ENCODE assay signal across 8 mouse cellular contexts in genomic region chr11:114165656-114166362, GRCm38 (mm10).
DNase-seq lines count a peak whose midpoint lies in the region; ATAC-seq lines count a peak whose summit lies in the region.

No protein-coding gene starts in this region.

- 14% methylated on average over 23 of the region's 23 CpGs for WGBS in heart, embryonic 16.5 days
- WGBS in forebrain, embryonic 14.5 days = 33% methylated on average over 23 of the region's 23 CpGs

- no peaks in the 10 kb centered on the region for H3K36me3 ChIP-seq in heart, embryonic 16.5 days (ENCODE audit: control insufficient read depth, insufficient read depth)
- H3K36me3 ChIP-seq in forebrain, embryonic 14.5 days (ENCODE audit: control insufficient read depth, insufficient read depth, low read length) = no peaks in the 10 kb centered on the region

- H3K4me2 ChIP-seq in heart, embryonic 16.5 days (ENCODE audit: low read depth, low read length) = peak overlapping the region; percentile 55
- peak overlapping the region; percentile 28 for H3K4me2 ChIP-seq in forebrain, embryonic 14.5 days (ENCODE audit: low read length)

- ATAC-seq in heart, embryonic 16.5 days (replicated peaks; ENCODE audit: extremely low read depth, insufficient read depth, low FRiP score) = peak; percentile 57
- ATAC-seq in forebrain, embryonic 14.5 days = no peak
- no peak for ATAC-seq in CD4-positive, CD25-positive, alpha-beta regulatory T cell, adult 4 months

- no peaks in the 10 kb centered on the region for H3K27me3 ChIP-seq in heart, embryonic 16.5 days (ENCODE audit: control insufficient read depth, insufficient read depth, low read length)
- H3K27me3 ChIP-seq in forebrain, embryonic 14.5 days (replicated peaks; ENCODE audit: control insufficient read depth, insufficient read depth, low read length) = no peaks in the 10 kb centered on the region

- DNase-seq in heart, adult 11 months = no peak
- peak; percentile 42 for DNase-seq in R1 (ENCODE audit: low read depth, low spot score)
- no peak for DNase-seq in forebrain, embryonic 14.5 days (ENCODE audit: low spot score)
- peak; percentile 79 for DNase-seq in mesoderm, embryonic 11.5 days (ENCODE audit: low read depth, low spot score)
- DNase-seq in right cerebral cortex, postnatal 36 days (ENCODE audit: low spot score in 2 of 2) = no peak
- DNase-seq in cerebellum, adult 8-10 months = no peak

- H3K27ac ChIP-seq in heart, embryonic 16.5 days (ENCODE audit: low read length) = no peak overlapping the region
- H3K27ac ChIP-seq in forebrain, embryonic 14.5 days (ENCODE audit: low read depth, low read length) = no peak overlapping the region

- 0 out of 2 replicates have a peak overlapping the region, but pooled peaks have one; percentile 38 for H3K9ac ChIP-seq in heart, embryonic 16.5 days (ENCODE audit: low read length)
- H3K9ac ChIP-seq in forebrain, embryonic 14.5 days (ENCODE audit: low read length) = peak overlapping the region; percentile 46

- H3K9me3 ChIP-seq in heart, embryonic 16.5 days (replicated peaks; ENCODE audit: control insufficient read depth, low read length) = no peaks in the 10 kb centered on the region
- no peaks in the 10 kb centered on the region for H3K9me3 ChIP-seq in forebrain, embryonic 14.5 days (replicated peaks; ENCODE audit: control insufficient read depth, low read length)

- 0 out of 2 replicates have a peak overlapping the region, but pooled peaks have one; percentile 22 for H3K4me3 ChIP-seq in heart, embryonic 16.5 days (ENCODE audit: low read length)
- no peak overlapping the region for H3K4me3 ChIP-seq in forebrain, embryonic 14.5 days (ENCODE audit: low read depth, low read length)

- 0 out of 2 replicates have a peak, but pooled peaks cover 2% of the 10 kb centered on the region for H3K4me1 ChIP-seq in heart, embryonic 16.5 days (ENCODE audit: control insufficient read depth, insufficient read depth, low read length)
- H3K4me1 ChIP-seq in forebrain, embryonic 14.5 days (ENCODE audit: control insufficient read depth, insufficient read depth, low read length) = no peaks in the 10 kb centered on the region

Comparison
In these comparisons a context has a peak if more than half of its experiments do, and no peak if none do; other contexts are left out.
1. DNase-seq: peak in R1 (single experiment) and mesoderm, embryonic 11.5 days (single experiment); none in heart, adult 11 months (single experiment), forebrain, embryonic 14.5 days (single experiment), right cerebral cortex, postnatal 36 days (0 of 2) and cerebellum, adult 8-10 months (single experiment).